Mouse (Mus musculus): ENCODE results near the gene Ilf2.
A peak's percentile ranks its signal among the peaks of the same experiment; 100 is the strongest.

The Ilf2 gene

GRCm38 (mm10) chr3:90475831-90476611 is at the start of gene Ilf2:
TSS of gene Ilf2 (plus strand) at chr3:90476126.
- peak; percentile 97 for DNase-seq (ENCODE audit: low read depth, low spot score)

GRCm38 (mm10) chr3:90427574-90427973 is 48.4 kb upstream of the Ilf2 start:
- no peak for DNase-seq (ENCODE audit: low read depth, low spot score)

DNA sequence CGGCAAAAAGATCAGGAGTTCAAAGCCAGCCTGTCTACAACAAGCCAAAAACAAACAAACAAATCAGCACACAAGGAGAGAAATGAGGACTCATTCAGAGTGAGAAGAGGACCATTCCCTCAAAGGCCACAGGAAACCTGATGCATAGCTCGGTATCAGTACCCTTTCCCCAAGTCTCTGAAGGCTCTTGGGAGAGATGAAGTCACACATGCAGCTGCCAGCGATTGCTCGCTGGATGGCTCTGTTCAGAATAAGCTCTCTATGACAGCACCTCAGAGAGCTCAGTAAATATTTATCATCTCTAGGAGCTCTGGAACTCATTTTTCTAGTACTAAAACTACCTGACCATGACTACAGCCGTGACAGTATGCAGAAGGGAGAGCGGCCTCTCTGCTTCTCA is 47.7 kb upstream of the Ilf2 start:
- no peak for DNase-seq (ENCODE audit: low read depth, low spot score)

- no peak for DNase-seq (ENCODE audit: low read depth, low spot score)
These were observed 46.4 kb upstream of the Ilf2 start for GRCm38 (mm10) chr3:90429576-90429975.

- no peak for DNase-seq (ENCODE audit: low read depth, low spot score)
These were observed 43.6 kb upstream of the Ilf2 start for GRCm38 (mm10) chr3:90432348-90432747.

DNA sequence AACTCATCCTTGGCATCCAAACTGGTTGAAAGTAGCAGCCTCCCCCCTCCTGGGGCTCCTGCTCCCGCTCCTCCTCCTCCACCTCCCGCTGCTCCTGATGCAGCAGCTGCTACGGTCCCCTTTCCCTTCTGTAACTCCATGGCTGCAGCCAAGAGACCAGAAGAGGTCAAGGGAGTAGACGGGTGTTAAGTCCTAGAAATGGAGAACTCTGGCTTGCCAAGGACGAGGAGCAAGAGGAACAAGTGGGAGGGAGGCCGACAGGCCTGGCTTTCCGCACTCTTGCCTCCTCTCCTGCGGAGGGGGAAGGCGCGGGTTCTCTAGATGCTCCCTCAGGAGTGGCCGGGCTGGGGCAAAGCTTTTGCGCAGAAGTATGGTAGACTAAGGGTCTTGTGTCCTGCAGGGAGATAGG is 43.1 kb upstream of the Ilf2 start:
- DNase-seq (ENCODE audit: low read depth, low spot score) = peak; percentile 46

DNA sequence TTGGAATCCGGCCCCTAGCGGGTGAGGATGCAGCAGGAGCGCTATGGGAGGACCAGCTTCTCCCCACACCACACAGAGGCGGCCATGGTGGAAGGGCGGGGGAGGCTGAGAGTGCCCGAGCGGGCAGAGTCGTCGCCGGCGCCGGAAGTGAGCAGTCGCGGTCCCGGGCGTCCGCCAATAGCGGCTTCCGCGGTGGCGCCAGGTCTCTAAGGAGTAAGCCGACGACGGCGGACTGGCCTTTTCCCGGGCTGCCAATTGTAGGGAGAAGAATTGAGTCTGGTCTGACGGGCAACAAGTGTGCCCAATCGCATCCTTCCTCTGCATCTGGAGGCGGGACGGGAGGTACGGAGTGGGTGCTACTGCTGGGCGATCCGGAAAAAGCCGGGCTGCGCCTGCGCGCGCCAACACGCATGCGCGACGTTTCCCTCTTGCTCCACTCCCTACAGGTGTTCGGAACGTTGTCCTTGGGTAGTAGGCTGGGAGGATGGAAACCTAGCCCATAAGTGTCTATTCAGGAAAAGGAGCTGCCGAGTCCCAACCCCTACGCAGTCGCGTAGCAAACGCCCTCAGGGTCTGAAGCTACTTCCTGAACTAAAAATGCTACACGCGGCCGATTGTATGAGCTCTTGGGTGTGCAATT is 42.4 kb upstream of the Ilf2 start, which contains the start of gene Ints3:
Gene Ints3, minus strand, starts transcription at position 242 of the 640 bp plus-strand sequence.
- DNase-seq (ENCODE audit: low read depth, low spot score) = peak; percentile 98

DNA sequence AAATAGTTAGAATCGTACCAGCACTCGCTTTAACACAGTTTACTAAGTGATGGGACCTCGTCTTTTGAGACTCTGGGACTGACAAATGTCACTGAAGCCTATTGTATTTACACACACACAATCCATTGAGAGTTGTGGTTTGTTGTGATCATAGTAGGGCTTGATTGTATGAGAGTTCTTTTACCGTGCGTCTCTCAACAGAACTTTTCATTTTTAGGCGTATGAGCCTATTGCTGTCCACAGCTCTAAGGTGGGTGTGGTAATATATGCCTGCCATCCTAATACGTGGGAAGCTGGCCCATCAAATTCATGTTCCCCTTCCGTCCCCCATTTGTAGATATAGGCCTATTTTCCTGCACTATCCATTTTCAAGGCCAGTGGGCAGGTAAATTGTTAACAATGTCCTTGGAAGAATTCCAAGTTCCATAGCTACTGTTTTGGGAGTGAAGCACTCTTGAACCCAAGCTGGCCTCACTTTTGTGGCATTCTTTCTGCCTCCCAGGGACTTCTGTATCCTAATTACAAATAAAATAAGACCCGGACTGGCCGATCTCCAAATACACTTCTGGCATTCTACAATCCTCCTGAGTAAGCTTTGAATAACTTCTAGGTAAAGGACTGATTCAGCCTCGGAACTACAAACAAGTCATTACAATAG is 41.7 kb upstream of the Ilf2 start:
- DNase-seq (ENCODE audit: low read depth, low spot score) = no peak

GRCm38 (mm10) chr3:90437131-90437530 is 38.8 kb upstream of the Ilf2 start:
- DNase-seq (ENCODE audit: low read depth, low spot score) = no peak

GRCm38 (mm10) chr3:90440756-90441155 is 35.2 kb upstream of the Ilf2 start:
- DNase-seq (ENCODE audit: low read depth, low spot score) = no peak

- no peak for DNase-seq (ENCODE audit: low read depth, low spot score)
These were observed 31.9 kb upstream of the Ilf2 start for GRCm38 (mm10) chr3:90443977-90444376.

DNA sequence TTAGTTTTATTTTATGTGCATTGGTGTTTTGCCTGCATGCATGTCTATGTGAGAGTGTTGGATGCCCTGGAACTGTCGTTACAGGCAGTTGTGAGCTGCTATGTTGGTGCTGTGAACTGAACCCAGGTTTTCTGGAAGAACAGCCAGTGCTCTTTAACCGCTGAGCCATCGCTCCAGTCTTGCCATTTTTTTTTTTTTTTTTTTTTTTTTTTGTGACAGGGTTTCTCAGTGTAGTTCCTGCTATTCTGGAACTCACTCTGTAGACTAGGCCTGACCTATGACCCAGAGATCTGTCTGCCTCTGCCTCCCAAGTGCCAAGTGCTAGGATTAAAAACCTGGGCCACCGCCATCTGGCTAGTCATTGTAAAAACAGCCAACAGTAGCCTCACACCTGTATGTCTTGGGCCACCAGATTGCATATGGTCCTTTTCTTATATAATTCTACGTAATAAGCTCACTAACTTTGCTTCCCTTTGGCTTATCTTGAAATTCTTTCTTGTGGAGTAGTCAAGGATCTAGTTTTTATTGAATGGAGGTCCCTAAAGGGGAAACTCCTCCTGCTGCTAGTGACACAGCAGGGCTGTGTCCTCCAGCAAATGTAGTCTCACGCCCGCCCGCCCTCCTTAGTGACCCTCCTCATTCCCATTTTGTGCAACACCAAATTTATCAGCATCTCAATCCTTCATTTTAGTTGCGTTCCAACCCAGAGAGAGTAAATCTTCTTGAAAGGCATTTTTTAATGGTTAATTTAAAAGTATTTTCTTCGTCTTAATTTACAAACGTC is 30.3 kb upstream of the Ilf2 start:
- DNase-seq (ENCODE audit: low read depth, low spot score) = no peak

GRCm38 (mm10) chr3:90446389-90447122 is 29.4 kb upstream of the Ilf2 start:
- no peak for DNase-seq (ENCODE audit: low read depth, low spot score)

- no peak for DNase-seq (ENCODE audit: low read depth, low spot score)
These were observed 28.8 kb upstream of the Ilf2 start for GRCm38 (mm10) chr3:90447123-90447494.

DNA sequence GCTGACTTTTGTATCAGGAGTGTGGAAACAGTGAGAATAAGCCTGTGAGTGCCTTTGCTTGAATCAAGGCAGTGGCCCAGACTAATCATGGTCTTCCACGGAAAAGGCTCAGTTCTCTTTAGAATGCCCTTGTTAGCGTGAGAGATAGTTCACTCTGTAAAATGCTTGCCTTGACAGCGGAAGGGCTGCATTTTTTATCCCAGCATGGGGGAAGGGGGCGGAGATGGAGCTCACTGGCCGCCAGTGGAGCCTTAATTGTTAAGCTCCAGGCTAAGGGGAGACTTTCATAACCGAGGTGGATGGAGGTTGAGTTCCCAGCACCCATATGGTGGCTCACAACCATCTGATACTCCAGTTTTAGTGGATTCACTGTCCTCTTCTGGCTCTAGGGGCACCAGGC is 27.3 kb upstream of the Ilf2 start:
- DNase-seq (ENCODE audit: low read depth, low spot score) = no peak

GRCm38 (mm10) chr3:90450874-90451273 is 25.1 kb upstream of the Ilf2 start:
- DNase-seq (ENCODE audit: low read depth, low spot score) = no peak

GRCm38 (mm10) chr3:90451396-90452095 is 24.4 kb upstream of the Ilf2 start:
- no peak for DNase-seq (ENCODE audit: low read depth, low spot score)

DNA sequence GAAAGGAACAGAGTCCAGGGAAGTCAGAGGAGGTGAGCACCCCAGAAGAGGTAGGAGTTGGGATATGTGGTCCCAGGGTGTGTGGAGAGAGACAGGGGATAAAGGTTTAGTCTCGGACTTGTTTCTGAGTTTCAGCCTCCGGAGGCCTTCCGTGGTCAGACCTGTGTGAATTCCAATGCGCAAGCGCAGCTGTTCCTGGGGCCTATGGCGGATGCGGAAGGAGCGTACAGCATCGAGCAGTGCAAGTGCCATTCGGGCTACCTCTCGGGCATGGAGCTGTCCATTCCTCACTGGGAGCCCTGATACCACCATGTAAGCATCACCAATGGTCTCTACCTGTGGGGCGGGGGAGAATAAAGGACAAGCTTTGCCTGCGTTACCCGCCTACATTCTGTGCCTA is 21.0 kb upstream of the Ilf2 start:
- DNase-seq (ENCODE audit: low read depth, low spot score) = no peak

DNA sequence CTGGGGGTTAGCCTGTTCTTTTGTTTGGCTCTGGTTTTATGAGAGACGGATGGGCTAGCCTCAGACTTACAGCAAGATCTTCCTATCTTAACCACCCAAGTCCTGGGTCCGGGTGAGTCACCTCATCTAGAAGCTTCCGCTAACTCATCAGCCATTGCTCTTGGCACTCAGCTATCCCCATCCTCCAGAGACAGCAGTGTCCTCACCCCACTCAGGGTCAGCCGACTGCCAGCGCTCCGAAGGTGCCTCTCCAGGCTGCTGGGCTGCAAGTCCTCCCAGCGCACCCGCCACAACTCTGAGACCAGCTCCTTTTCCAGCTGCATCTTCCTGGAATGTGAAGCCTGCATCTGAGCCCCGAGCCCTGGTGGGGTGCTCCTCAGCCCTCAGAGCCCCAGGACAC is 16.2 kb upstream of the Ilf2 start:
- DNase-seq (ENCODE audit: low read depth, low spot score) = no peak

- DNase-seq (ENCODE audit: low read depth, low spot score) = no peak
These were observed 15.6 kb upstream of the Ilf2 start for GRCm38 (mm10) chr3:90460315-90460714.

- no peak for DNase-seq (ENCODE audit: low read depth, low spot score)
These were observed 14.0 kb upstream of the Ilf2 start for GRCm38 (mm10) chr3:90461935-90462334.

All from c-Kit-negative CD71-positive TER-119-positive erythroid progenitor cells, embryonic 14.5 days (primary cell).